In the genomic region with DNA sequence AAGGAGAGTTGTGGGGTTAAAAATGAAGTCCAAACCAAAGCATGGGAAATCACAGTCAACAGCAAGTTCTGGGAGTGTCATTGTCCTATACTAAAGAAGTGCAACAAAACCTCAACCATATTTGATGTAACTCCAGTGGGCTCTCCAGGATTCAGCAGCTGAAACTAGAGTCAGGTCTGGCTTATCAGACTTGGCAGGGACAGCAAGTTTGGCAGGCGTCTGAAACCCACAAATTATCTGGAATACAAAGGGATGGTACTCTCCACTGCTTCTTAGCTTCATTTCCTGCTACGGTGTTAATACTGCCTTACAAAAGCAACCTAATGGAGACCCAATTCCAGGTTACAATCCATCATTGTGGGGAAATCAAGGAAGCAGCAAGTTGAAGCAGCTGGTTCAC, we compare ENCODE assay signal across 51 mouse cellular contexts. TPM values are rescaled to one million over a fixed set of nuclear protein-coding genes. Genes with fewer than 3 reads are reported as not detected.
"Had no signal": no experiment of that assay in that cellular context is flagged by ENCODE, and none has a peak within 500 bp of the region (broad histone marks: within the 10 kb centered on the region; RNA-seq: fewer than 3 reads in every experiment).

No protein-coding gene starts in this region.

- H3K4me2 ChIP-seq: heart, embryonic 11.5 days; heart, embryonic 12.5 days; heart, embryonic 13.5 days; heart, embryonic 15.5 days; hindbrain, embryonic 12.5 days; hindbrain, embryonic 13.5 days; hindbrain, embryonic 14.5 days; hindbrain, embryonic 15.5 days; intestine, embryonic 15.5 days; kidney, embryonic 15.5 days had no signal

- H3K4me3 ChIP-seq: heart, embryonic 10.5 days; heart, embryonic 12.5 days; heart, embryonic 13.5 days; heart, embryonic 15.5 days; hindbrain, embryonic 10.5 days; hindbrain, embryonic 12.5 days; hindbrain, embryonic 13.5 days; hindbrain, embryonic 15.5 days; intestine, embryonic 15.5 days; kidney, embryonic 15.5 days; layer of hippocampus, adult 2 months had no signal

- H3K36me3 ChIP-seq: heart, embryonic 10.5 days; heart, embryonic 12.5 days; heart, embryonic 13.5 days; heart, embryonic 15.5 days; hindbrain, embryonic 10.5 days; hindbrain, embryonic 12.5 days; hindbrain, embryonic 13.5 days; hindbrain, embryonic 15.5 days; intestine, embryonic 15.5 days; kidney, embryonic 15.5 days had no signal

- H3K9me3 ChIP-seq: heart, embryonic 10.5 days; heart, embryonic 12.5 days; heart, embryonic 13.5 days; heart, embryonic 15.5 days; hindbrain, embryonic 10.5 days; hindbrain, embryonic 12.5 days; hindbrain, embryonic 13.5 days; hindbrain, embryonic 15.5 days; intestine, embryonic 15.5 days; kidney, embryonic 15.5 days had no signal

- ATAC-seq: hindbrain, embryonic 16.5 days; hindbrain, postnatal 0 days; inflammation-experienced regulatory T-cells, adult 6 months; intestine, embryonic 15.5 days; intestine, embryonic 16.5 days; intestine, postnatal 0 days had no signal

- H3K9ac ChIP-seq: heart, embryonic 12.5 days; heart, embryonic 13.5 days; heart, embryonic 15.5 days; hindbrain, embryonic 12.5 days; hindbrain, embryonic 13.5 days; hindbrain, embryonic 14.5 days; hindbrain, embryonic 15.5 days; intestine, embryonic 15.5 days; kidney, embryonic 15.5 days had no signal

- H3K4me1 ChIP-seq: heart, embryonic 10.5 days; heart, embryonic 12.5 days; heart, embryonic 13.5 days; heart, embryonic 15.5 days; hindbrain, embryonic 10.5 days; hindbrain, embryonic 12.5 days; hindbrain, embryonic 13.5 days; hindbrain, embryonic 15.5 days; intestine, embryonic 15.5 days; kidney, embryonic 15.5 days had no signal

- H3K27ac ChIP-seq: heart, embryonic 10.5 days; heart, embryonic 13.5 days; heart, embryonic 15.5 days; hindbrain, embryonic 10.5 days; hindbrain, embryonic 12.5 days; hindbrain, embryonic 13.5 days; hindbrain, embryonic 14.5 days; hindbrain, embryonic 15.5 days; hindbrain, postnatal 0 days; intestine, embryonic 15.5 days; kidney, embryonic 15.5 days; kidney, postnatal 0 days; layer of hippocampus, adult 2 months had no signal

- H3K27me3 ChIP-seq: heart, embryonic 12.5 days; heart, embryonic 13.5 days; heart, embryonic 15.5 days; hindbrain, embryonic 13.5 days; hindbrain, embryonic 15.5 days; intestine, embryonic 15.5 days had no signal

- DNase-seq: heart, postnatal 10 days; heart, postnatal 14 days; heart, postnatal 36 days; heart, postnatal 4 days; kidney, adult 11 months; kidney, adult 18-20 months; kidney, adult 2 months; kidney, adult 8-10 months; kidney, adult 9 months; kidney, postnatal 10 days; kidney, postnatal 14 days; kidney, postnatal 25 days; kidney, postnatal 36 days; kidney, postnatal 4 days; layer of hippocampus, adult 9-11 months; layer of hippocampus, postnatal 36 days had no signal

RNA-seq across cellular contexts. Expression of gene Esx1, which starts 53.9 kb away (rescaled TPM):
- total RNA-seq: heart, postnatal 10 days; heart, postnatal 14 days; heart, postnatal 25 days; heart, postnatal 36 days; heart, postnatal 4 days; hematopoietic stem cell, adult 5-6 weeks; hindbrain, postnatal 0 days; layer of hippocampus, adult 18-20 months; layer of hippocampus, adult 2 months; layer of hippocampus, adult 8-10 months; layer of hippocampus, postnatal 10 days; layer of hippocampus, postnatal 14 days; layer of hippocampus, postnatal 25 days; layer of hippocampus, postnatal 36 days; left cerebral cortex, adult 18-20 months had no signal
- polyA plus RNA-seq: heart, embryonic 11.5 days; heart, embryonic 12.5 days; heart, embryonic 13.5 days; heart, embryonic 14.5 days; heart, embryonic 15.5 days; heart, embryonic 16.5 days; heart, postnatal 0 days; hindbrain, embryonic 10.5 days; hindbrain, embryonic 11.5 days; hindbrain, embryonic 12.5 days; hindbrain, embryonic 13.5 days; hindbrain, embryonic 14.5 days; hindbrain, embryonic 15.5 days; hindbrain, embryonic 16.5 days; hindbrain, postnatal 0 days; inflammation-experienced regulatory T-cells, adult 6 months; intestine, embryonic 14.5 days; intestine, embryonic 15.5 days; intestine, embryonic 16.5 days; intestine, postnatal 0 days; kidney, adult 2 months; kidney, embryonic 14.5 days; kidney, embryonic 15.5 days; kidney, embryonic 16.5 days; kidney, postnatal 0 days; large intestine, adult 2 months had no signal
